Mouse (Mus musculus): ENCODE results near the gene 4930432M17Rik. TPM values are rescaled to one million over a fixed set of nuclear protein-coding genes. Genes with fewer than 3 reads are reported as not detected.
A peak's percentile ranks its signal among the peaks of the same experiment; 100 is the strongest.

The 4930432M17Rik gene
- polyA plus RNA-seq, 1 experiment from 2014 or later, result not detected

DNA sequence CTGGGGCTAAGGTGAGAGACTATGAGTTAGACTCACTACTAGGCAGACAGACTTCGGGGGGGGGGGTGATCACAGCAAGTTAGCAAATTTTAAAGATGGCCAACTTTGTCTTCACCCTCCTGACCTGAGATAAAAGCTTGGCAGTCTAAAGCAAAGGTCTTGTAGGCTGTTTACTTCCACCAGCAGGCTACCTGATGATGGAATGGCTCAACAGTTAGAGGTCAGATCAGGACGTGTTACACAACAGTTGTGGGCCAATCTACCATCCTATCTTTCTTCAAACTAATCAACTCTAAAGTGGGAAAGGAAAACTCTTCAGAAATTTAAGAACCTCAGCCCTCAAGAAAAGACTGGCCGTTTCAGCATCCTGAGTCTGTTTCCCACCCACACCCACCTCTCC lies 9.6 kb downstream of the 4930432M17Rik start:
- 83% methylated on average over 3 of the region's 3 CpGs for WGBS
- Histone ChIP-seq H3K9ac (no peak overlapping the region), H3K36me3 (no peaks in the 10 kb centered on the region), H3K9me3 (no peaks in the 10 kb centered on the region), H3K27ac (replicated peaks) (no peak overlapping the region), H3K4me2 (no peak overlapping the region), H3K4me3 (no peak overlapping the region), H3K27me3 (no peaks in the 10 kb centered on the region), H3K4me1 (replicated peaks) (no peaks in the 10 kb centered on the region)
- ATAC-seq (ENCODE audit: low read depth), result no peak

- H3K36me3 ChIP-seq, result no peaks in the 10 kb centered on the region
- H3K9me3 ChIP-seq, result no peaks in the 10 kb centered on the region
- no peak for ATAC-seq (ENCODE audit: low read depth)
- no peak overlapping the region for H3K4me2 ChIP-seq
- no peak overlapping the region for H3K27ac ChIP-seq (replicated peaks)
- H3K9ac ChIP-seq, result no peak overlapping the region
- no peak overlapping the region for H3K4me3 ChIP-seq
- no peaks in the 10 kb centered on the region for H3K27me3 ChIP-seq
- WGBS, result 86% methylated on average over 10 of the region's 10 CpGs
- H3K4me1 ChIP-seq (replicated peaks), result peaks cover 5% of the 10 kb centered on the region; the same call in 1 of the 2 replicates
Measured at GRCm38 (mm10) chr3:121682439-121683411, 12.2 kb downstream of the 4930432M17Rik start.

- H3K9me3 ChIP-seq, result no peaks in the 10 kb centered on the region
- H3K4me3 ChIP-seq, result no peak overlapping the region
- H3K27me3 ChIP-seq, result no peaks in the 10 kb centered on the region
- 73% methylated on average over 4 of the region's 4 CpGs for WGBS
- ATAC-seq (ENCODE audit: low read depth), result no peak
- no peak overlapping the region for H3K9ac ChIP-seq
- H3K4me1 ChIP-seq (replicated peaks), result peaks cover 5% of the 10 kb centered on the region; the same call in 1 of the 2 replicates
- H3K4me2 ChIP-seq, result no peak overlapping the region
- no peak overlapping the region for H3K27ac ChIP-seq (replicated peaks)
- H3K36me3 ChIP-seq, result no peaks in the 10 kb centered on the region
Measured at GRCm38 (mm10) chr3:121684552-121684951, 14.0 kb downstream of the 4930432M17Rik start.

DNA sequence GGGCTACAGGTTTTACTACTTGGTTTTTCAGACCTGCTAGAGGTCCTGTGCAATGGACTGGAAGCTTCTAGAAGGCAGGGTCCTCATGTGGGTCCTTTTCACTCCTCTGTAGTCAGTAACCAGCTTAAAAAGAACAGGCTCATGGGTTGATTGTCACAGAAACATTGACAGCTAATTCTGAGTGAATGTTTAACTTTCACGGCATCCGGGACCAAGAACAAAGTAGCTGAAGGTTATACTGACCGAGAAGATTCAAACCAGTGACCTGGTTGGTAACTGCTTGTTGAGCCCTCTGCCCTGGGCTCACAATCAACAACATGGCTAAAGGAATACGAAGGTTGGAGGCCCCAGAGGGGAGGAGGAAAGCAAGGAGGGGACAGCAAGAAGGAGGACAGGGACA lies 14.4 kb downstream of the 4930432M17Rik start:
- WGBS, result 75% methylated on average over 4 of the region's 4 CpGs
- Histone ChIP-seq H3K4me3 (no peak overlapping the region), H3K27me3 (no peaks in the 10 kb centered on the region), H3K4me2 (no peak overlapping the region), H3K4me1 (replicated peaks) (peaks cover 5% of the 10 kb centered on the region; the same call in 1 of the 2 replicates), H3K9me3 (no peaks in the 10 kb centered on the region), H3K27ac (replicated peaks) (no peak overlapping the region), H3K9ac (no peak overlapping the region), H3K36me3 (no peaks in the 10 kb centered on the region)
- ATAC-seq (ENCODE audit: low read depth), result no peak

GRCm38 (mm10) chr3:121685985-121686384 lies 15.4 kb downstream of the 4930432M17Rik start:
- ATAC-seq (ENCODE audit: low read depth), result no peak
- 76% methylated on average over 1 of the region's 1 CpGs for WGBS
- Histone ChIP-seq H3K4me3 (no peak overlapping the region), H3K27me3 (no peaks in the 10 kb centered on the region), H3K4me1 (replicated peaks) (peaks cover 5% of the 10 kb centered on the region; the same call in 1 of the 2 replicates), H3K9ac (no peak overlapping the region), H3K9me3 (no peaks in the 10 kb centered on the region), H3K4me2 (no peak overlapping the region), H3K36me3 (no peaks in the 10 kb centered on the region), H3K27ac (replicated peaks) (no peak overlapping the region)

- no peak overlapping the region for H3K4me2 ChIP-seq
- peak; percentile 36 for ATAC-seq (ENCODE audit: low read depth)
- 50% methylated on average over 4 of the region's 4 CpGs for WGBS
Measured at GRCm38 (mm10) chr3:121686408-121686911, 15.9 kb downstream of the 4930432M17Rik start.

DNA sequence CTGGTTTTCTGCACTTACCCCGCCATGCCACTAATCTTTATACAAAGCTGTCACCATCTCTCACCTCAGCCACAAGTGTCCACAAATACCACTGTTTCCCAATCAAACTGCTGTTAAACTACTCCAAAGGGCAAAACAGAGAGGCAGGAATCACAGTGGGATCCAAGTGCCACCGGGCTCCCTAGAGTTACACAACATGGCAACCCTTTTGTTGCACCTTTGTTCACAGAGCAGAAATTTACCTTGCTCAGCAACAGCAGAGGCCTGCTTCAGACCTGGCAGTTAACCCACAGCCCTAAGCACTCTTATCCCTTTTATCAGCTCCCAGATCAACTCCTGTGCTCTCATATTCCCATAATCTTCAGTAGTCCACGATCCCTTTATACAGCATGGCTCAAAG lies 17.2 kb downstream of the 4930432M17Rik start:
- Histone ChIP-seq H3K36me3 (no peaks in the 10 kb centered on the region), H3K9me3 (no peaks in the 10 kb centered on the region), H3K27me3 (no peaks in the 10 kb centered on the region), H3K4me2 (no peak overlapping the region), H3K4me3 (no peak overlapping the region), H3K4me1 (replicated peaks) (peaks cover 5% of the 10 kb centered on the region; the same call in 1 of the 2 replicates), H3K9ac (no peak overlapping the region), H3K27ac (replicated peaks) (no peak overlapping the region)
- 88% methylated on average over 3 of the region's 3 CpGs for WGBS
- no peak for ATAC-seq (ENCODE audit: low read depth)

More at GRCm38 (mm10) chr3:121686408-121686911, 15.9 kb downstream of the 4930432M17Rik start:
- Histone ChIP-seq H3K4me1 (replicated peaks) (peaks cover 5% of the 10 kb centered on the region; the same call in 1 of the 2 replicates), H3K36me3 (no peaks in the 10 kb centered on the region), H3K4me3 (no peak overlapping the region), H3K27ac (replicated peaks) (no peak overlapping the region), H3K9ac (no peak overlapping the region), H3K27me3 (no peaks in the 10 kb centered on the region), H3K9me3 (no peaks in the 10 kb centered on the region)

- 90% methylated on average over 5 of the region's 5 CpGs for WGBS
Measured at GRCm38 (mm10) chr3:121689029-121689428, 18.5 kb downstream of the 4930432M17Rik start.

GRCm38 (mm10) chr3:121689697-121690096 lies 19.1 kb downstream of the 4930432M17Rik start:
- ATAC-seq (ENCODE audit: low read depth), result no peak

More at GRCm38 (mm10) chr3:121689029-121689428, 18.5 kb downstream of the 4930432M17Rik start:
- H3K4me2 ChIP-seq, result no peak overlapping the region
- ATAC-seq (ENCODE audit: low read depth), result no peak
- H3K27me3 ChIP-seq, result no peaks in the 10 kb centered on the region
- H3K27ac ChIP-seq (replicated peaks), result no peak overlapping the region
- H3K4me1 ChIP-seq (replicated peaks), result peaks cover 5% of the 10 kb centered on the region; the same call in 1 of the 2 replicates
- H3K4me3 ChIP-seq, result no peak overlapping the region
- no peaks in the 10 kb centered on the region for H3K9me3 ChIP-seq
- H3K36me3 ChIP-seq, result no peaks in the 10 kb centered on the region
- H3K9ac ChIP-seq, result no peak overlapping the region

GRCm38 (mm10) chr3:121693001-121693730 lies 22.6 kb downstream of the 4930432M17Rik start:
- no peaks in the 10 kb centered on the region for H3K36me3 ChIP-seq
- H3K27ac ChIP-seq (replicated peaks), result no peak overlapping the region
- H3K4me3 ChIP-seq, result no peak overlapping the region
- 82% methylated on average over 13 of the region's 13 CpGs for WGBS
- no peaks in the 10 kb centered on the region for H3K4me1 ChIP-seq (replicated peaks)
- ATAC-seq (ENCODE audit: low read depth), result no peak
- no peaks in the 10 kb centered on the region for H3K9me3 ChIP-seq
- H3K4me2 ChIP-seq, result no peak overlapping the region
- H3K27me3 ChIP-seq, result no peaks in the 10 kb centered on the region
- H3K9ac ChIP-seq, result no peak overlapping the region

More at GRCm38 (mm10) chr3:121689697-121690096, 19.1 kb downstream of the 4930432M17Rik start:
- no peaks in the 10 kb centered on the region for H3K9me3 ChIP-seq
- H3K36me3 ChIP-seq, result no peaks in the 10 kb centered on the region
- H3K4me1 ChIP-seq (replicated peaks), result peaks cover 5% of the 10 kb centered on the region; the same call in 1 of the 2 replicates
- WGBS, result 89% methylated on average over 3 of the region's 3 CpGs
- no peak overlapping the region for H3K9ac ChIP-seq
- H3K4me3 ChIP-seq, result no peak overlapping the region
- H3K27ac ChIP-seq (replicated peaks), result no peak overlapping the region
- H3K27me3 ChIP-seq, result no peaks in the 10 kb centered on the region
- no peak overlapping the region for H3K4me2 ChIP-seq

DNA sequence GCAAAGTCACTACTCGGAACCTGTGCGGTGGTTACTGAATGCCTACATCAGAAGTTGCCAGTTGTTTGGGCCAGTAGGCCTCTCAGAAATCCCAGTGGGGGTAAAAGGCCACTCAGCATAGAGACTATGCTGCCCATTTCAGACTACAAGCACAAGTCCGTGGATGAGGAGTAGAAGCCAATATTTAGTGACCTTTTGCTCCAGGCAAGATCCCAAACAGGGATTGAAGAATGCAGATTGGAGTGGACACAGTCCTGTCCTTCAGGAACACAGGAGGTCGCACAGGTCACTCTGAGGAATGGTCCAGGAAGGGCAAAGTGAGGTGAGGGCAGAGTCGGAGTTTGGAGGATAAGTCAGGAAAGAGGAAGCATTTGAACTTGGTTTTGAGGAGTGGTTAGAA lies 23.2 kb downstream of the 4930432M17Rik start:
- Histone ChIP-seq H3K4me2 (no peak overlapping the region), H3K9me3 (no peaks in the 10 kb centered on the region), H3K4me3 (no peak overlapping the region), H3K4me1 (replicated peaks) (no peaks in the 10 kb centered on the region), H3K27ac (replicated peaks) (no peak overlapping the region), H3K36me3 (no peaks in the 10 kb centered on the region), H3K9ac (no peak overlapping the region), H3K27me3 (no peaks in the 10 kb centered on the region)
- WGBS, result 89% methylated on average over 5 of the region's 5 CpGs
- no peak for ATAC-seq (ENCODE audit: low read depth)

- Histone ChIP-seq H3K27ac (replicated peaks) (no peak overlapping the region), H3K9ac (no peak overlapping the region), H3K36me3 (no peaks in the 10 kb centered on the region), H3K4me1 (replicated peaks) (peaks cover 32% of the 10 kb centered on the region), H3K4me2 (no peak overlapping the region), H3K27me3 (no peaks in the 10 kb centered on the region), H3K4me3 (no peak overlapping the region), H3K9me3 (no peaks in the 10 kb centered on the region)
- ATAC-seq (ENCODE audit: low read depth), result no peak
- WGBS, result 91% methylated on average over 7 of the region's 7 CpGs
Measured at GRCm38 (mm10) chr3:121697169-121697568, 26.6 kb downstream of the 4930432M17Rik start.
